Mouse (Mus musculus) hindbrain, postnatal 0 days (tissue): ENCODE data around the gene Hist1h1b. TPM values are rescaled to one million over a fixed set of nuclear protein-coding genes. Genes with fewer than 3 reads are reported as not detected.
"Not testable (repeated sequence)": the region's sequence is repeated elsewhere in the genome, so short reads cannot be mapped to it uniquely, and the experiment has no call there.

Experiments used
- ATAC-seq: fragments of 200-750 bp; cut with Nextera tagmentation; 2 replicates; pipeline ENCODE4 v1.8.0; 2017; ENCODE audit warnings: mild to moderate bottlenecking, moderate TSS enrichment, moderate library complexity
- DNase-seq: peaks from one replicate; pipeline ENCODE4 v3.0.0-alpha.2; 2015; ENCODE audit warnings: low spot score
- H3K27ac ChIP-seq: fragments of 300-500 bp; sonication (generic); 2 replicates; pipeline ENCODE4 v1.5.1; 2014; ENCODE audit warnings: mild to moderate bottlenecking
- H3K27me3 ChIP-seq: fragments of 300-500 bp; sonication (generic); 2 replicates; pipeline ENCODE4 v1.6.1; 2014; ENCODE audit warnings: low read length, mixed read lengths; ENCODE audit not compliant: insufficient read depth
- H3K36me3 ChIP-seq: fragments of 300-500 bp; sonication (generic); 2 replicates; pipeline ENCODE4 v1.6.1; 2014; ENCODE audit warnings: low read length, mixed read lengths; ENCODE audit not compliant: insufficient read depth
- H3K4me1 ChIP-seq: fragments of 300-500 bp; sonication (generic); 2 replicates; pipeline ENCODE4 v1.6.1; 2014; ENCODE audit warnings: antibody characterized with exemption, low read length, mixed read lengths; ENCODE audit not compliant: insufficient read depth
- H3K4me2 ChIP-seq: fragments of 300-500 bp; sonication (generic); 2 replicates; pipeline ENCODE4 v1.6.1; 2014; ENCODE audit warnings: low read depth, mild to moderate bottlenecking, low read length, moderate library complexity, mixed read lengths
- H3K4me3 ChIP-seq: fragments of 300-500 bp; sonication (generic); 2 replicates; pipeline ENCODE4 v1.5.1; 2014; ENCODE audit warnings: low read length
- H3K9ac ChIP-seq: fragments of 300-500 bp; sonication (generic); replicated peaks from 2 replicates; pipeline ENCODE4 v1.6.1; 2014; ENCODE audit warnings: mild to moderate bottlenecking, low read length, moderate library complexity, mixed read lengths
- H3K9me3 ChIP-seq: fragments of 300-500 bp; sonication (generic); 2 replicates; pipeline ENCODE4 v1.6.1; 2016; ENCODE audit warnings: low read length, mixed read lengths
- CTCF ChIP-seq: IDR thresholded peaks from 2 replicates; pipeline ENCODE4 v1.5.1; 2016; ENCODE audit warnings: antibody characterized with exemption, control low read depth, low read depth
- WGBS: fragments of 180-500 bp; shearing (Covaris S2); extraction: QIAGEN DNeasy Blood & Tissue Kit; methylation state at CpG from one replicate; pipeline ENCODE4 v1.1.7; 2014; 5-methylcytosine and 5-hydroxymethylcytosine counted together
- polyA plus RNA-seq: library from polyadenylated mRNA; unstranded; fragments of >200 nt; fragmentation: Nextera tagmentation; extraction: Ambion mirVana; gene quantifications from 2 replicates; pipeline ENCODE4 v1.2.1, GENCODE M21; 2015
- total RNA-seq: library from RNA; depleted of rRNA; stranded (reverse); fragments of >200 nt; gene quantifications from 2 replicates; pipeline ENCODE4 v1.2.3, GENCODE M21; 2014

Hist1h1b gene
- total and polyA plus RNA-seq, 2 experiments from 2014 or later, result 10.0 to 411 TPM

DNA sequence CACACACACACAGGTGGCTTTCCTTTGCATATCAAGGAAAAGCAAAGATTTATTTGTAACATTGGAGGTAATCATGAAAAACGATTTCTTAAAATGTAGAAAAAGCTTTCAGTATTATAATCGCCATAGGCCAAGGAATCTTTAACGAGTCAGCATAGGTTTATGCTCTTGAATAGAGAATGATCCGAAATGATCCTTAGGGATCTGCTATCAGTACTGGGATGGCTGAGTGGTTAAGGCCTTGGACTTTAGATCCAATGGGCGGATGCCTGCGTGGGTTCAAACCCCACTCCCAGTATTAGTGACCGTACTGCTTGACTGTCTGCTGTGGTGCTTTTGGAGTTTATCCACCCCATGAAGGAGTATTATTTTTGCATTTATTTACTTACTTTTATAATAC, 15.2 kb upstream of the Hist1h1b start:
- Histone ChIP-seq H3K4me2 (no peak overlapping the region), H3K27ac (no peak overlapping the region), H3K4me1 (peaks cover 1% of the 10 kb centered on the region; the same call in 1 of the 2 replicates), H3K36me3 (no peaks in the 10 kb centered on the region), H3K9ac (no peak overlapping the region), H3K9me3 (no peaks in the 10 kb centered on the region), H3K4me3 (no peak overlapping the region), H3K27me3 (no peaks in the 10 kb centered on the region)
- whole genome bisulfite sequencing, result 90% methylated on average over 7 of the region's 7 CpGs
- ATAC-seq (no peak), DNase-seq (no peak)
- no peak for TF ChIP-seq CTCF

DNA sequence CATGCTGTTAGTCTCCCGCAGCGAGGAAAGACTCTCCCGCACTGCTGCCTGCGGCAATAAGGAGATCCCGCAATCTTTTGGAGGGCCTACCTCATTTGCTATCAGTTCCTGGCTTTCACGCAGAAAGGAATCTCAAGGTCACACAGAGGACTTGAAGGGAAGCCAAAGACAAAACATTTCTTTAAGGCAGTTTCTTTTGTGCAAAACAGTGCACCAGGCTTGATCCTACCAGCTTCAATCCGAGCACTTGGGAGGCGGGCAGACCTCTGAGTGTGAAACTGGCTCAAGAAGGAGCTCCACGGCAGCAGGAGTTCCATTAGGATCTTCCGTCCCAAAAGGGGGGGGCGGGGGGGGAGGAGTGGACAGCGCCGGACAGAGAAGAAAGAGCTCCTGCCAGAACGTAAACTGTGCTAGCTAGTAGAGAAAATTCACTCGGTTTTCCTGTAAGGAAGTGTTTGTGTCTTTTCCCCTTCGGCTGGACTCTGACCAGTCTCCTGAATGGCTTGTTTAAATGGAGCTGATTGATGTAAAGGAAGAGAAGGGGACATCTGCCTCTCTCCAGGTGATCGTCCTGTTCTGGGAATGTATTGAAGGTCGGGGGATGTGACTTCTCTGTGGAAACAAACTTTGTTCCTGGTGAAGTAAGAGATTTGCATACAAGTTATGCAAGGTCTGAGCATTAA, 10.3 kb upstream of the Hist1h1b start:
- no peaks in the 10 kb centered on the region for H3K27me3 ChIP-seq
- no peaks in the 10 kb centered on the region for H3K36me3 ChIP-seq
- ATAC-seq, result no peak
- H3K4me1 ChIP-seq, result peaks cover 3% of the 10 kb centered on the region; the same call in 1 of the 2 replicates
- DNase-seq, result peak; percentile 16
- no peak overlapping the region for H3K4me3 ChIP-seq
- no peaks in the 10 kb centered on the region for H3K9me3 ChIP-seq
- peak overlapping the region; percentile 50 for H3K4me2 ChIP-seq
- no peak overlapping the region for H3K9ac ChIP-seq
- no peak for TF ChIP-seq CTCF
- 10% methylated on average over 16 of the region's 18 CpGs for WGBS
- H3K27ac ChIP-seq, result no peak overlapping the region; the same call in 1 of the 2 replicates

- H3K9ac ChIP-seq, result no peak overlapping the region
- H3K4me1 ChIP-seq, result peaks cover 3% of the 10 kb centered on the region; the same call in 1 of the 2 replicates
- no peak overlapping the region for H3K27ac ChIP-seq
- H3K9me3 ChIP-seq, result no peaks in the 10 kb centered on the region
- WGBS, result 68% methylated on average over 6 of the region's 6 CpGs
- no peaks in the 10 kb centered on the region for H3K27me3 ChIP-seq
- no peak for TF ChIP-seq CTCF
- no peak for ATAC-seq
- H3K4me2 ChIP-seq, result no peak overlapping the region
- DNase-seq, result no peak
- H3K4me3 ChIP-seq, result no peak overlapping the region
- H3K36me3 ChIP-seq, result no peaks in the 10 kb centered on the region
Measured at GRCm38 (mm10) chr13:21789925-21790324, 9.5 kb upstream of the Hist1h1b start.

DNA sequence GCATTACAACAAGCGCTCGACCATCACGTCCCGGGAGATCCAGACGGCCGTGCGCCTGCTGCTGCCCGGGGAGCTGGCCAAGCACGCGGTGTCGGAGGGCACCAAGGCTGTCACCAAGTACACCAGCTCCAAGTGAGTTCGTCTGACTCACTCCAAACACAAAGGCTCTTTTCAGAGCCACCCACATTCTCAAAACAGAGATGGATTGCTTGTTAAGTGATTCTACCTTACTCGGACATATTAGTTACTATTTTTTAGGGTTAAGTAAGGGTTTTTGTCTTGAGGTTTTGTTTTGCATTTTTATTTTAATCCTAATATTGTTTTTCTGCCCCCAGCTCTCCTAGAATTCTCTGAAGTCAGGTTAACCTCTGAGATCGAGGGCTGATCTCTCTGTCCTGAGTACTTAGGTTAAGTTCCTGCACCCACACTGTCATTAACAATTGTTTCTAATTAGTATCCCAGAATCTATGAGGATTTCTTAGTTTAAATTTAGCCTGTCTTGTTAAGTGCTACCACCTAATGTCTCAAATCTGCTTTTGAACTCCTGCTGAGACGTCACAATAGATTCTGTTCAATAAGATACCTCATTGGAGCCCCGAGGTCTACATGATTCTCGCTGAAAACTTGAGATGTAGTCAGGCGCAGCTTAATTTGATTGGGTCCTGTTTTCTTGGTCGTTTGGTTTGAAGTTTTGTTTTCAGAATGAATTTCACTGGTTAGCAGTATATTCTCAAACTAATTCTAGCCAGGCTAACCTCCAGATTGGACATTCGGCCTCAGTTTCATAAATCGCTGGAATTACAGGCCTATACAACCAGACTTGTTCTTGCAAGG, 7.6 kb upstream of the Hist1h1b start:
- WGBS, result 16% methylated on average over 14 of the region's 21 CpGs
- Histone ChIP-seq H3K4me3 (peak overlapping the region; percentile 31; the same call in 1 of the 2 replicates), H3K4me2 (peak overlapping the region; percentile 54), H3K9ac (no peak overlapping the region; the same call in 1 of the 2 replicates), H3K36me3 (no peaks in the 10 kb centered on the region), H3K27me3 (no peaks in the 10 kb centered on the region), H3K9me3 (no peaks in the 10 kb centered on the region), H3K27ac (peak overlapping the region; percentile 56; the same call in 1 of the 2 replicates), H3K4me1 (peaks cover 3% of the 10 kb centered on the region; the same call in 1 of the 2 replicates)
- no peak for TF ChIP-seq CTCF
- peak; percentile 21 for ATAC-seq
- peak; percentile 19 for DNase-seq

DNA sequence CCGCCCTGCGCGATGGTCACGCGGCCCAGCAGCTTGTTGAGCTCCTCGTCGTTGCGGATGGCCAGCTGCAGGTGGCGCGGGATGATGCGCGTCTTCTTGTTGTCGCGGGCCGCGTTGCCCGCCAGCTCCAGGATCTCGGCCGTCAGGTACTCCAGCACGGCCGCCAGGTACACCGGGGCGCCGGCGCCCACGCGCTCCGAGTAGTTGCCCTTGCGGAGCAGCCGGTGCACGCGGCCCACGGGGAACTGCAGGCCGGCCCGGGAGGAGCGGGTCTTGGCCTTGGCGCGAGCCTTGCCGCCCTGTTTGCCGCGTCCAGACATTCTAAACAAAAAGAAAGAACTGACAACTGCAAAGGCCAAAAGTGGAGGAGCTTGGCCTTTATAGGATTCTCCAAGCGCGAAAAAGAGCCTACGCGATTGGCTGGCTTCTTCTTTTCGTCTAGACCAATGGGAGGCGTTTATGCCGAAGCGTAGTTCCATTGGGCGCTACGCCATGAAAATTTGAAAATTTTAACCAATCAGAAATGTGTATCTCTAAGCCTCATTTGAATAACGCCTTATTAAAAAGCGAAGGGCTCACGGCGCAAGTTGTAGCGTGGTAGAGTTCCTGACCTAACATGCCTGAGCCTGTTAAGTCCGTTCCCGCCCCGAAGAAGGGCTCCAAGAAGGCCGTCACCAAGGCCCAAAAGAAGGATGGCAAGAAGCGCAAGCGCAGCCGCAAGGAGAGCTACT, 6.6 kb upstream of the Hist1h1b start, which contains the start of the genes Hist1h2an and Hist1h2bp:
Gene Hist1h2an, minus strand, starts transcription at position 320 of the 731 bp plus-strand sequence.
Gene Hist1h2bp, plus strand, starts transcription at position 563 of the 731 bp plus-strand sequence.
- peak; percentile 96 for ATAC-seq
- WGBS, result 0% methylated on average over 34 of the region's 63 CpGs

More for the DNA sequence above, 6.6 kb upstream of the Hist1h1b start, which contains the start of the genes Hist1h2an and Hist1h2bp:
- H3K27me3 ChIP-seq, H3K9me3 ChIP-seq, H3K36me3 ChIP-seq, H3K4me1 ChIP-seq: not testable (repeated sequence)
- H3K9ac ChIP-seq, result peak within 1 kb of the TSS; percentile 35; the same call in 1 of the 2 replicates
- H3K4me3 ChIP-seq, result peak within 1 kb of the TSS; percentile 31
- peak; percentile 99 for DNase-seq
- H3K4me2 ChIP-seq, result peak within 1 kb of the TSS; percentile 54
- peak within 1 kb of the TSS; percentile 73 for H3K27ac ChIP-seq
